Mouse (Mus musculus) cortical plate, adult 2 months (tissue): ENCODE results near the gene Xrcc4.

Experiments
- CTCF ChIP-seq: fragments of 200-500 bp; IDR thresholded peaks from 2 replicates; pipeline ENCODE4 v1.5.1; 2011; ENCODE audit warnings: mild to moderate bottlenecking, control low read depth, low read length; ENCODE audit not compliant: insufficient read depth; ENCODE audit errors: extremely low read depth
- POLR2A ChIP-seq: fragments of 200-500 bp; IDR thresholded peaks from 2 replicates; pipeline ENCODE4 v1.6.1; 2011; ENCODE audit warnings: mild to moderate bottlenecking, low read length, control low read depth; ENCODE audit not compliant: insufficient read depth; ENCODE audit errors: extremely low read depth

DNA sequence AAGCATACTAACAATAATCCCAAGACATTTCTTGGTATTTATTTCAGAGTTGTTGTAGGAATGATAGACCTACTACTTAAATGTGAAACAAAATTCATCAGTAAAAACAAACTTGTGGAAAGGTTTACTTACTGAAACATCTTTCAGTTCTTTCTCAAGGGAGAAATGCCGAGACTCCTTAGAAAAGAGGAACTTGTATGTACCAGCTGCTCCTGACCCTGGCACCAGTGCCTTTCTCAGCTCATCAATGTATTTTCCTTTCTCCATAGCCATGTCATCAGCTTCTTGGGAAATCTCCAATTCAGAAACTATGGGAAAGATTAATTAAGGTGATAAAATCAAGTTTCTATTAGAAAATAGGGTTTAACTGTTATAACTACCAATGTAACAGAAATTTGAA lies 27.5 kb downstream of the Xrcc4 start:
- no peak for TF ChIP-seq CTCF
- no peak for TF ChIP-seq POLR2A
